Mouse (Mus musculus): ENCODE results near the gene Sox6. TPM values are rescaled to one million over a fixed set of nuclear protein-coding genes. Genes with fewer than 3 reads are reported as not detected.

The Sox6 gene
- polyA plus RNA-seq, 1 experiment, result 2.9 TPM

DNA sequence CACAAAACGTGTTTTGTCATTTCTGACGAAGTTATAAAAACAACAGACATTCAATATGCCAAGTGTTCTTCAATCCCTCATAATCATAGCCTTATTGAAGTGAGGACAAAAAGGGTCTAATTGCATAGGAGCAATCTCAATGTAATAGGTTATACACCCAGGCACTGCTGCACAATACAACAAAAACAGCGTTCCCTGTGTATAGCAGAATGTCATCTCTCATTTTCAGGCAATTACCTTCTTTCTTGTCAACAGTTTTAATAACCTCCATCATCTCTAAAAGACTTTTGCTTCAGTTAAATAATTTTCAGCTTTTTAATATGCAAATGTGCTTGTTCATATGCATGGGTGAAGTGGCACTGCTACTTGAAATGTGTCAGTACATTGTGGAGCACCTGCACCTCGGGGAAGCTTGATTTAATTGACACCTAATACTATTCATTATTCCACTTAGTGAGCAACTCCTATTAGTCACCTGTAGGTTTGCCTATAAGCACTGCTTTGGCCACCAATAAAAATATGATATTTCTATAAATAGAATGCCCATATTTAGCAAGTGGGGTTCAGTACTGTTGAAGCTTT is 292.8 kb downstream of the Sox6 start:
- no peaks in the 10 kb centered on the region for H3K4me1 ChIP-seq (ENCODE audit: control insufficient read depth, insufficient read depth, low read length)
- H3K4me3 ChIP-seq (ENCODE audit: insufficient read depth, low read length), result no peak overlapping the region
- no peak for TF ChIP-seq POLR2A (IDR thresholded peaks at IDR 0.05; ENCODE audit: low read depth, low read length)
- TF ChIP-seq CTCF (IDR thresholded peaks at IDR 0.05; ENCODE audit: borderline replicate concordance, insufficient read depth, low read length), result no peak
- no peak overlapping the region for H3K27ac ChIP-seq (ENCODE audit: insufficient read depth, low read length)

- no peak overlapping the region for H3K27ac ChIP-seq (ENCODE audit: insufficient read depth, low read length)
- no peaks in the 10 kb centered on the region for H3K4me1 ChIP-seq (ENCODE audit: control insufficient read depth, insufficient read depth, low read length)
- no peak for TF ChIP-seq CTCF (IDR thresholded peaks at IDR 0.05; ENCODE audit: borderline replicate concordance, insufficient read depth, low read length)
- TF ChIP-seq POLR2A (IDR thresholded peaks at IDR 0.05; ENCODE audit: low read depth, low read length), result no peak
- no peak overlapping the region for H3K4me3 ChIP-seq (ENCODE audit: insufficient read depth, low read length)
These were observed 304.5 kb downstream of the Sox6 start for GRCm38 (mm10) chr7:115734137-115734536.

GRCm38 (mm10) chr7:115732824-115733223 is 305.8 kb downstream of the Sox6 start:
- no peak for TF ChIP-seq POLR2A (IDR thresholded peaks at IDR 0.05; ENCODE audit: low read depth, low read length)
- no peak for TF ChIP-seq CTCF (IDR thresholded peaks at IDR 0.05; ENCODE audit: borderline replicate concordance, insufficient read depth, low read length)
- Histone ChIP-seq H3K4me1 (ENCODE audit: control insufficient read depth, insufficient read depth, low read length) (no peaks in the 10 kb centered on the region), H3K27ac (ENCODE audit: insufficient read depth, low read length) (no peak overlapping the region), H3K4me3 (ENCODE audit: insufficient read depth, low read length) (no peak overlapping the region)

- Histone ChIP-seq H3K27ac (ENCODE audit: insufficient read depth, low read length) (no peak overlapping the region), H3K4me3 (ENCODE audit: insufficient read depth, low read length) (no peak overlapping the region), H3K4me1 (ENCODE audit: control insufficient read depth, insufficient read depth, low read length) (no peaks in the 10 kb centered on the region)
- TF ChIP-seq CTCF (IDR thresholded peaks at IDR 0.05; ENCODE audit: borderline replicate concordance, insufficient read depth, low read length) (no peak), POLR2A (IDR thresholded peaks at IDR 0.05; ENCODE audit: low read depth, low read length) (no peak)
These were observed 311.8 kb downstream of the Sox6 start for GRCm38 (mm10) chr7:115726776-115727175.

DNA sequence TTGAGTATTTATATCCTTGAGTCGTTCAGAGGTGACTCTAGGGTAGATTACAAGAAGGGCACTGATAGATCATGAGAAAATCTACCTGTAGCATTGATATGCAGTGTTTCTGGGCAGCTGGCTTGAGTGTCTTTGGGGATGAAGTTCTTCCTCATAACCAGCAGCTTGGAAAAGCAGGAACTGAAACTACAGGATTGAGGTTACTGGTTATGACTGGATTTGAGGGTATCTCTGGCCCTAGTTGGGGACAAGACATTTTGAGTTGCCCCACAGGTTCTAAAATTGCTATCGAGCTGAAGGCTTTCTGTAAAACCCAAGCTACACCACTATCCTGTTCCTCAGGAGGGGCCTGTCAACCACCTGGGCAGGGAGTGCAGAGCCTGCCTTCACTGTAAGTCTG is 314.2 kb downstream of the Sox6 start:
- H3K27ac ChIP-seq (ENCODE audit: insufficient read depth, low read length), result no peak overlapping the region
- TF ChIP-seq POLR2A (IDR thresholded peaks at IDR 0.05; ENCODE audit: low read depth, low read length) (no peak), CTCF (IDR thresholded peaks at IDR 0.05; ENCODE audit: borderline replicate concordance, insufficient read depth, low read length) (no peak)
- no peak overlapping the region for H3K4me3 ChIP-seq (ENCODE audit: insufficient read depth, low read length)
- no peaks in the 10 kb centered on the region for H3K4me1 ChIP-seq (ENCODE audit: control insufficient read depth, insufficient read depth, low read length)

GRCm38 (mm10) chr7:115721624-115722540 is 316.7 kb downstream of the Sox6 start:
- TF ChIP-seq POLR2A (IDR thresholded peaks at IDR 0.05; ENCODE audit: low read depth, low read length) (no peak), CTCF (IDR thresholded peaks at IDR 0.05; ENCODE audit: borderline replicate concordance, insufficient read depth, low read length) (no peak)
- Histone ChIP-seq H3K27ac (ENCODE audit: insufficient read depth, low read length) (no peak overlapping the region), H3K4me1 (ENCODE audit: control insufficient read depth, insufficient read depth, low read length) (no peaks in the 10 kb centered on the region), H3K4me3 (ENCODE audit: insufficient read depth, low read length) (no peak overlapping the region)

GRCm38 (mm10) chr7:115719791-115720190 is 318.8 kb downstream of the Sox6 start:
- Histone ChIP-seq H3K27ac (ENCODE audit: insufficient read depth, low read length) (no peak overlapping the region), H3K4me1 (ENCODE audit: control insufficient read depth, insufficient read depth, low read length) (no peaks in the 10 kb centered on the region), H3K4me3 (ENCODE audit: insufficient read depth, low read length) (no peak overlapping the region)
- TF ChIP-seq CTCF (IDR thresholded peaks at IDR 0.05; ENCODE audit: borderline replicate concordance, insufficient read depth, low read length) (no peak), POLR2A (IDR thresholded peaks at IDR 0.05; ENCODE audit: low read depth, low read length) (no peak)

- H3K27ac ChIP-seq (ENCODE audit: insufficient read depth, low read length), result no peak overlapping the region
- no peak overlapping the region for H3K4me3 ChIP-seq (ENCODE audit: insufficient read depth, low read length)
- TF ChIP-seq CTCF (IDR thresholded peaks at IDR 0.05; ENCODE audit: borderline replicate concordance, insufficient read depth, low read length) (no peak), POLR2A (IDR thresholded peaks at IDR 0.05; ENCODE audit: low read depth, low read length) (no peak)
- no peaks in the 10 kb centered on the region for H3K4me1 ChIP-seq (ENCODE audit: control insufficient read depth, insufficient read depth, low read length)
These were observed 332.5 kb downstream of the Sox6 start for GRCm38 (mm10) chr7:115706141-115706540.

GRCm38 (mm10) chr7:115698105-115698504 is 340.5 kb downstream of the Sox6 start:
- H3K4me3 ChIP-seq (ENCODE audit: insufficient read depth, low read length), result no peak overlapping the region
- no peak overlapping the region for H3K27ac ChIP-seq (ENCODE audit: insufficient read depth, low read length)
- no peaks in the 10 kb centered on the region for H3K4me1 ChIP-seq (ENCODE audit: control insufficient read depth, insufficient read depth, low read length)
- TF ChIP-seq CTCF (IDR thresholded peaks at IDR 0.05; ENCODE audit: borderline replicate concordance, insufficient read depth, low read length), result no peak
- TF ChIP-seq POLR2A (IDR thresholded peaks at IDR 0.05; ENCODE audit: low read depth, low read length), result no peak

DNA sequence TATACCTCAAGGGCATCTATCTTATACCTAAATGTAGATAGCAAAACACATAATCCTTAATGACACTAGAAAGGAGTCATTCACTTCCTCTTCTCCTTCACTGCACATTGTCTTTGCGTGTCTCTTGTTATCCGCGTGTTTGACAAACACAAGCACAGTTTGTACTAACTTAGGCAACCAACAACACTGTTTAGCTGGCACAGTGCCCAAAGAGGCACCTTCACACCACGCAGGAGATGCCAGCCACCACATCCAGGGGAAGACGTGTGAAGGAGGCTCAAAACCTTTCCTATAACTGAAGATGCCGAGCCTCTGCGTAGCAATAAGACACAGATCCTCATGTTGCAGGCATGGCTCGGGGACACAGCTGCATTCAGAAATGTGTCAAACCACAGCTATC is 345.4 kb downstream of the Sox6 start:
- no peak overlapping the region for H3K27ac ChIP-seq (ENCODE audit: insufficient read depth, low read length)
- TF ChIP-seq CTCF (IDR thresholded peaks at IDR 0.05; ENCODE audit: borderline replicate concordance, insufficient read depth, low read length) (no peak), POLR2A (IDR thresholded peaks at IDR 0.05; ENCODE audit: low read depth, low read length) (no peak)

More for the DNA sequence above, 345.4 kb downstream of the Sox6 start:
- Histone ChIP-seq H3K4me1 (ENCODE audit: control insufficient read depth, insufficient read depth, low read length) (no peaks in the 10 kb centered on the region), H3K4me3 (ENCODE audit: insufficient read depth, low read length) (no peak overlapping the region)

Data from embryonic fibroblast, embryonic 13.5 days (primary cell).